Mouse (Mus musculus): ENCODE results near the gene Mrnip.
"Not testable (repeated sequence)": the region's sequence is repeated elsewhere in the genome, so short reads cannot be mapped to it uniquely, and the experiment has no call there.

Gene Mrnip

DNA sequence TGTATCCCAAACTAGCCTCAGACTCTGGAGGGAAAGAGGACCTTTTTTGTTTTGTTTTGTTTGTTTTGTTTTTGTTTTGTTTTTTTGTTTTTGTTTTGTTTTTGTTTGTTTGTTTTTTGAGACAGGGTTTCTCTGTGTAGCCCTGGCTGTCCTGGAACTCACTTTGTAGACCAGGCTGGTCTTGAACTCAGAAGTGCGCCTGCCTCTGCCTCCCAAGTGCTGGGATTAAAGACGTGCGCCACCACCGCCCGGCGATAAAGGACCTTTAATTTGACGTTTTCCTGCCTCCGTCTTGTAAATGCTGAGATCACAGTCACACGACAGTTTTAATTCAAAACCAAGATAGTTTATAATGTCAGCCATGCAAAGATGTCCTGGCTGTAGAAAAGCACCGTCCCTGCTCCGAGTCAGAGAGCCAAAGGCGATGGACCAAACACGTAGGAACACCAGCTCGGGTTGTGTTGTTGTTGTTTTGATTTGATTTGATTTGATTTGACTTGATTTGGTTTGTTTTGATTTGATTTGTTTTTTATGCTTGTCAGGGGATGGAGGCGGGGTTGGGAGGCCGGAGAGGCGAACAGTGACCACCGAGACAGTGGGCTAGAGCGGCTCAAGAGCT, at the start of gene Mrnip:
TSS of gene Mrnip (plus strand) at position 334 of the 619 bp plus-strand sequence.
- DNase-seq: not testable (repeated sequence)

DNA sequence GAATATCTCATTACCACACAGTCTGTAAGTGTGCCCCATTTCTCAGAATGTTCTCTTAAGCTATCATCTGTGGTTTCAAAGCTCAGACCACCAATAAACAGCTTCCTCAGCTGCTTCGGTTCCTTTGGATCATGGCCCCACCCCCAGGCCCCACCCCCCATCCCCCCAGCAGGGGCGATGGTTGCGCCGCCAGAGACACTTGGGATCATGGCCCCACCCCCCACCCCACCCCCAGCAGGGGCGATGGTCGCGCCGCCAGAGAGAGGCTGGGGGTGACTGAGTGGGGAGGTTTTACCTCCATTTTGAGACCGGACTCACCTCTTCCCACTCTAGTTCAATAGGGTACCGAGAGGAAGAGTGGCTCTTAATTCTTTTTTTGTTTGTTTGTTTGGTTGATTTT, 46.5 kb upstream of the Mrnip start:
- DNase-seq: no peak

DNA sequence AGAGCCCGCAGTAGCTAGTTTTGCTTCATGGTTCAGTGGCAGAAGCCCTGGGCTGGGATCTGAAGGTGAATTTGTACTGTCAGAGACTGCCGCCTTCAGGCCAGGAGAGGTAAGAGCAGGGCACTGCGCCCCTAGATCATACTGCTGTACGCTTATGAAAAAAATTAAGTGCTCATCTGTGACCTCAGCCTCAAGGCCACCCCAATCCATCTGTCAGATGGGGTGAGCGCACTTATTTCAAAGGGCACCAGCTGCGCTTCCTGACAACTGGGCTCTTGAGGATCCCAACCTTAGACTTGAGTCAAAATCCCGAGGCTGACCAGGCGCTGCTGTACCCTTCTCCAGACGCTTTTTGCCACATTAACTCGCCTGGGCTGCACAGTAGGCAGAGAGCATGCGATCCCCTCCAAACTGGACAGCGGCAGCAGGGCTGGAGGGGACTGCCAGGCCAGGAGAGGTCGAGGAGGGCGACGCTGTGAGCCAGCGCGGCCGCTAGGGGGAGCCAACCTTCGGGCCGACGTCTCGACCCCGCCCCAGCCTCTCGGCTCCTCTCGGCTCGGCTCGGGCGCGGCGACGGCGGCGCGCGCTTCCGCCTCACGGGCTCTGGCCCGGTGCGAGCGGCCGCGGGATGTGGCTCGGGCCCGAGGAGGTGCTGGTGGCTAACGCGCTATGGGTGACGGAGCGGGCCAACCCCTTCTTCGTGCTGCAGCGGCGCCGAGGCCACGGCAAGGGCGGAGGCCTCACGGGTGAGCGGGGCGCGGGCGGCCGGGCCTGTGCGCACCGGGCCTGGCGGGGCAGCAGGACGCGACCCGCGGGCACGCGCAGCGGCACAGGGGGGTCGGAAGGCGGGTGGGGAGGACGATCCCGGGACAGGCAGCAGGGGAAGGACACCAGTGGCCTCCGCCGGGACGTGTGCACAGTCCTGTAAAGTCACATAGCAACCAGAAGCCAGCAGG, 43.2 kb upstream of the Mrnip start, which contains the start of gene Tbc1d9b:
TSS of gene Tbc1d9b (plus strand) at position 586 of the 956 bp plus-strand sequence.
- DNase-seq: peak; percentile 94

DNA sequence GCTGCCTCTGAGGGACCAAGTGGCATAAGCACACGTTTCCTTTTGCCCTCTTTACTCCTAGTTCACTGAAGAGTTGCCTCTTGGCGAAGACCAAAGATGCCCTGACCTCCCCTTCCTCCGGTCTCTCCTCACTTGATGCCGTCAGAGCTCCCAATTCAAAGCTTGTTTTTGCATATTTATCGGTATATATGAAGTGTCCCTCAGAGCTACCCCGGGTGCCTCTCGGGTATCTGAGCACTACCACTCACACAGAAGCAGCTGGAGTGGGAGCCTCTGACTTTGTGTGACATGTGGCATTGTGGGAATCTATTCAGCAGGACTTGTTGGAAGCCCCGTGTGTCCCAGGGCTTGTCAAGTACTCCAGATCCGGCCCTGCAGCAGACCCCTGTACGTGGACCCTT, 42.4 kb upstream of the Mrnip start:
- no peak for DNase-seq

DNA sequence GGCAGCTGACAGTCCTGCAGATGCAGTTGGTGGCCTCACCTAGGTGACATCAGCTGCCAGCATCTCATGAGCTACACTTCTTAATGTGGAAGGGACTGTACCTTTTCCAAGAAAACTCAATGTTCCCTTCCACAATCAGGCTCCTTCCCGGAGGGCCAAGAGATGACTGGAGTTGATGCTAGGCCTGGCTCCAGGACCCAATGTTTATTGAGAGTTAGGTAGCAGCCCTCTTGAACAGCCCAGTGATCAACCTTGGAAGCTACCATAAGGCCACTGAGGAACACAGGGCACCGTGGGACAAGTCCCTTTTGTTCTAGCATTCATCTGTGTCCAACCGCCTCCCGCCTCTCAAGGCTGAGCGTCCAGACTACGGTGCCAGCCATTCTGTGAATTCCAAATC, 42.0 kb upstream of the Mrnip start:
- DNase-seq: no peak

DNA sequence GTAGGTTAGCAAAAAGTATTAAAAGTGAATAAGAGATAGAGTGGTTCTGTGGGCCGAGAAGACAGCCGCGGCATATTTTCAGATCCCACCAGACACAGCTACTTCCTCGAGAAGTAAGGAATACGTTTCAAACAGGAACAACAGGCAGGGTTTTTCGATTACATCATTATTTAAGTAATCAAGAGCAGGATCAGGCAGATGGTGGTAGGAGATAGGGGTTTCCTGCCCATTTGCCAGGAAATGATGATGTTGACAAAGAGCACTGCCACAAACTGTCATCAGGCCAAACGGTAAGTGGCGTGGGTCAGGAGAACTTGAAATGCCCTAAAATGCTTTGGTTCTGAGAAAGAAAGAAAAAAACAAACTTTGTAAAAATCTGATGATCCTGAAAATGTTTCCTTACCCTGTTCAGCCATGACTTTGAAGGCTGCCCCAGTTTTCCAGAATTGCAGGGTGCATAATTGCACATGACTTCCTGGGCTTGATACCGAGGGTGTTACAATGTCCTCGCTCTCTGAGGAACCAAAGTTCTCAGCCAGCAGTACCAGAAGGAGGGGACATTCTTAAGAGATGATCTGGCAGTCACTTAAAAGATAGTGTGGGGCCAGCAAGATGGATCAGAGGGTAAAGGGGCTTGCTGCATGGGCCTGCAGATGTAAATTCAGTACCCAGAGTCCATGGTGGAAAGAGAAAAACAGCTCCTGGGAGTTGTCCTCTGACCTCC, 39.9 kb upstream of the Mrnip start:
- peak; percentile 34 for DNase-seq

DNA sequence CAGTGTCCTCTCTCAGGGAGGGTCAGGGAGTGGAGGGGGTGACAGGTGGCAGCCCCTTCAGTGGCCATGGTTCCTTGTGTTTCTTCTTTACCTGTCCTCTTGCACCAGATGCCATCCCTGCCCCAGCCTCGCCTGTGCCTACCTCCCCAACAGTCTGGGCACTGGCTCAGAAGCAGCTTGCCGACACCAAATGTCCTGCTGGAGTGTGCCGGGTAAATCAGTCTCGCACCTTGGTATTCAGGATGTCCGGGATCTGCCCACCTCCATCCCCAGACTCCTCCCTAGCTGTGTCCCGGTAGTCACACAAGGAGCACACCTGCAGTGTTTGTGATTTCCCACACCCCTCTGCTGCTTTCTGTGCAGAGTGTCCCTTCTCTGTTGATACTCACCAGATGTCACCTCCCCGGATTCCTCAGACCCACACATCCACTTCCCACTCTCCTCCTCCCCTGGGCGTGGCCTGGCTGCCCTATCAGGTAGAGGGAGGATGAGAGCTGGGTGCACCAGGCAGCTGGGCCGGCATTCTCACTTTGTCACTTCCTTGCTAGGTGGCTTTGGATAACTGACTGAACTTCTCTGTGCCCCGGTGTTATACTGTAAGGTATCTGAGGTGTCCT, 35.9 kb upstream of the Mrnip start:
- no peak for DNase-seq

DNA sequence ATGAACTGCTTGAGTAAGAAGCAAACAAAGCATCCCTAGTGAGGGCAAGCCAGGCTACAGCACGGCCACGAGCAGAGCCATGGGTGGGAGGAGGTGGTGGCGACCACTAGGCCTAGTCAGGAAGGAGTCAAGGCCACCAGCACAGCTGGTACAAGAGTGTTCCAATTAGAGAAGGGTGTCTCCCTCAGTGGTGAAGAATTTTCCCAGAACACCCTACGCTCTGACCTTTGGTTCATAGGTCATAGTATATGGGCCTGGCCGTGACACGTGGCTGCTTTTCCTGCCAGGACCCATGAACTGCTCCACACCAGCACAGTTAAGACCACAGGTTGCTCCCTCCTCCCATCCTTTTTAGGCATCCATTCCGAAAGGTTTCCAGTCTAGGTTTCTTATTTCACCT, 34.7 kb upstream of the Mrnip start:
- DNase-seq: no peak

DNA sequence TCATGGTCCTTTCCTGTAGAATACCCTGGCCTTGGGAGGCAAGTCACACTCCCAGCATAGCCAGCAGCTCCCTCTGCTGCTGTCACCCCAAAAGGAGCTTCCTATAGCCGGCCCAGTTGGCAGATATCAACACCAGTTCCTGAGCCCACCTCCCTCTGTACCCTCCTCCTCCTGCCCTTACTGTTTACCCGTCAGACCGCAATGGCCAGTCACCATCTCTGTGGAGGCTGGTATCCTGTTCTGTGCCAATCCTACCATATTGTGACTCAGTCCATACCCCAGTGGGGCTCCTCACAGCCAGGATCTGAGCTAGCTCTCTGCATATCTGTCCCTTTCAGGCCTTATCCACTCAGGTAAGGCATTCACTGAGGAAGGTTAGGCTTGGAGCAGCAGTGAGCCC, 28.7 kb upstream of the Mrnip start:
- DNase-seq: no peak

DNA sequence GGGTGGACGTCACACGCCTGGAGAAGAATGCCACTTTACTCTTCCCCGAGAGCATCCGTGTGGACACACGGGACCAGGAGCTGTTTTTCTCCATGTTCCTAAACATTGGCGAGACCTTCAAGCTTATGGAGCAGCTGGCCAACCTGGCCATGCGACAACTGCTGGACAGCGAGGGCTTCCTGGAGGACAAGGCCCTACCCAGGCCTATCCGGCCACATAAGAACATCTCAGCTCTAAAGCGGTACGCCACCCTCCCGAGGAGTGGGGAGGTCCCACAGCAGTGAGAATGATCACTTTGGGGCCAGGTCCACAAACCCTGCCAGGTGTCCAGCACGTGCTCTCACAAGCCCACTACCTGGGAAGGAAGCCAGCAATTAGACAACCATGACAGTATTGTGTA, 28.1 kb upstream of the Mrnip start:
- DNase-seq: no peak

DNA sequence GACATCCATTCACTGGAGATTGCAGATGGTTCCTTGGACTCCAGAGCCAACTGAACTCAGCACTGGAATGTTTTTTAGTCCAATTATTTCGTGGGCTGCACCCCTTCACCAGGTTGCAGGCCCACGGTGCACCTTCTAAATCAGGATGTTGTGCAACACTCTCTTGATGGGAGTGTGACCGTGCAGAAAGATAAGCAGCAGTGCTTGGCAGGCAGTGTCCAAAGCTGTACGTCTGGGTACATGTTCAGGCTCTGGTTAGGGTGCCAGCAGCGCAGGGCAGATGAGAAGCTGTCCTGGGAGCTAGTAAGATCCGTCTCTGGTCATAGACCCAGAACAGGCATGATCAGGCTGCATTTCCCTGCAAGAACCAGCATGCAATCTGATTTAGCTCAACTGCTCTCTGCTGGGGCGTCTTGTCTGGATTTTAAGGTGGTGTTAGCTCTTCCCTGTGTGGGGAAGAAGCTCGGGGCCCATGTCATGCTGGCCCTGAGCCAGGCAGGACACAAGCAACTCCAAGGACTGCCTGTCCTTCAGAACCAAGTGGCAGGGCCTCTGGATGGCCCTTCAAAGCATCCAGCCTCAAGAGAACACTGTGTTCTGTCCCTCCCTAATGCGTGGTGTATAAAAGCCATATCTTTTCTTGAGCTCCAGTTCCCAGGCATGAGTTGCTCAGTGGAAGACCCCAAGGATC, 26.8 kb upstream of the Mrnip start:
- no peak for DNase-seq

DNA sequence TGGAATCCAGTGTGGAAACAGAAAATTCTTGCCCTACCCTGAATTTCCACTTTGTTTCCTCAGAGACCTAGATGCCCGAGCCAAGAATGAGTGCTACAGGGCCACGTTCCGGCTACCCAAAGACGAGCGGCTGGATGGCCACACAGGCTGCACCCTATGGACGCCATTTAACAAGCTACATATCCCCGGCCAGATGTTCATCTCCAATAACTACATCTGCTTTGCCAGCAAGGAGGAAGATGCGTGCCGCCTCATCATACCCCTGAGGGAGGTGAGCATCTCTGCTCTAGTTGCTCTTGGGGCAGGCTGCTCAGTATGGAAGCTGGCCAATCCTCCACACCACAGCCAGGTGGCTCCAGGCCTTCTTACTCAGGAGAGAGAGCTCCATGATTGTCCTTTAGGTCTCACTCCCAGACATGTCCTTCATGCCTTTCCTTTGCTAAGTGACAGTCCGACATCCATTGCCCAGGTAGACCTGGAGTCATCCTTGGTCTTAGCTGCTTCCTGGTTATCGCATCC, 26.2 kb upstream of the Mrnip start:
- no peak for DNase-seq

DNA sequence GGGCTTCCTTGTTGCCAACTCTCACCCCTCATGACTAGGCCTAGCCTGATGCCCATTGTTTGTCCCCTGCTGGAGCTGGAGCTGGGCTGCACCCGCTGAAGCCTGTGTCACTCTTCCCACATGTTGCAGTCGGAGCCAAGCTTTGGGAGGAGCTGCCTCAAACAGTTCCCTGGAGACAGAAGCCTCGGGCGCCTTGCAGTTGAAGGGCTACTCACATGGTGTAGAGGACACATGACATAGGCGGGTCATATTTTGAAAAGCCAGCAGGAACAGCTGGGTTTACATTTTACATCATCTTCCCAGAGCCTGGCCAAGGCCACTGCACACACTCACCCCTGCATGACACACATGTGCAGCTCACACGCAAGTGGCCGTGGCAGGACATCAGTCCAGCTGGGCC, 25.0 kb upstream of the Mrnip start:
- DNase-seq: no peak

DNA sequence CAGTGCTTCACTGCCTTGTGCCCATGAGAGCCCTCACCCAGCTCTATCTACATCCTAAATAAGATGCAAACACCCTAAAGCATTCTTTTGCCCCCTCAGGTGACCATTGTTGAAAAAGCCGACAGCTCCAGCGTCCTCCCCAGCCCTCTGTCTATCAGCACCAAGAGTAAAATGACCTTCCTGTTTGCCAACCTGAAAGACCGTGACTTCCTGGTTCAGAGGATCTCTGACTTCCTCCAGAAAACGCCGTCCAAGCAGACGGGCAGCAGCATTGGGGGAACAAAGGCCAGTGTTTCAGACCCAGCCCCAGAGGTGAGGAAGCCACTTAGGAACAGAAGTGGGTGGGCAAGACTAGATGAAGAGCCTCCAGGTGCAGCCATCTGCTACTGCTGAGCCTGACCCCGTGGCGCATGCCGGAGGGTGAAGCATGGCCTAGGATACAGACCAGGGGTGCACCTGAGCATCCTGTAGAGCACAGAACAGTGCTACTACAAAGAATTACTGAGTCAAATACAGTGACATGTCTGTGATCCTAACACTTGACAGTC, 24.6 kb upstream of the Mrnip start:
- DNase-seq: no peak

DNA sequence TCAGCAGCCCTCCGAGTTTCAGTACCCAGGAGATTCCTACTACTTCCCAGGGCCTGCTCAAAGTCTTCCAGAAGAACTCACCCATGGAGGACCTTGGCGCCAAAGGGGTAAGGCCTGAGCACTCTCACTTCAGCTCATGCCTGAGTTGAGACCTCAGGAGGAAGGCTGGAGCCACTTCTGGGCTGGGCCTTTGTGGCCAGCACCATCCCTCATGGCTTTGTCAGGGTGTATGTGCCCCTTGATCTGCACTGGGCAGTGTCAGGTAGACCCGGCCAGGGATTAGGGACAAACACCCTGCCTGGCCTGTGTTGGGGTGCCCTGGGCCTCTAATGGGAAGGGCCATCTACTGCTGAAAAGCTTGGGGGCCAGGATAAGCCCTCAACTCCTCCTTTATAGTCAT, 22.9 kb upstream of the Mrnip start:
- DNase-seq: no peak

DNA sequence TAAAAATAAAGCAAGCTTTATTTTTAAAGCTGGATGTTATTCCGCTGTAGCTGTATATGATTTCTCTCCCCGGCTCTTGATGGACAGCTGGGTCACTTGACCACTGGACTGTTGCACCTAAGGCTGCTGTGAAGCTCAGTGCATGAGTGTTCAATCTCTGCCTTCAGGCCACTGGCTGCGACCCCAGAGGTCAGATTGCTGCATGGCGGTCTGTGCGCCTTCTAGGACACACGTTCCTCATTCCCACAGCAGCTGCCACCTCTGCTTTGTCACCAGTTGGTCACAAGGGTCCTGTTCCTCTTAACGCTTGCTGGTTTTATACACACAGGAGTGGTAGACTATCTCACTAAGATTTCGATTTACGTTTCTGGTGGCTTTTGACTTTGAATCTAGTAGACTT, 20.1 kb upstream of the Mrnip start:
- peak; percentile 53 for DNase-seq

DNA sequence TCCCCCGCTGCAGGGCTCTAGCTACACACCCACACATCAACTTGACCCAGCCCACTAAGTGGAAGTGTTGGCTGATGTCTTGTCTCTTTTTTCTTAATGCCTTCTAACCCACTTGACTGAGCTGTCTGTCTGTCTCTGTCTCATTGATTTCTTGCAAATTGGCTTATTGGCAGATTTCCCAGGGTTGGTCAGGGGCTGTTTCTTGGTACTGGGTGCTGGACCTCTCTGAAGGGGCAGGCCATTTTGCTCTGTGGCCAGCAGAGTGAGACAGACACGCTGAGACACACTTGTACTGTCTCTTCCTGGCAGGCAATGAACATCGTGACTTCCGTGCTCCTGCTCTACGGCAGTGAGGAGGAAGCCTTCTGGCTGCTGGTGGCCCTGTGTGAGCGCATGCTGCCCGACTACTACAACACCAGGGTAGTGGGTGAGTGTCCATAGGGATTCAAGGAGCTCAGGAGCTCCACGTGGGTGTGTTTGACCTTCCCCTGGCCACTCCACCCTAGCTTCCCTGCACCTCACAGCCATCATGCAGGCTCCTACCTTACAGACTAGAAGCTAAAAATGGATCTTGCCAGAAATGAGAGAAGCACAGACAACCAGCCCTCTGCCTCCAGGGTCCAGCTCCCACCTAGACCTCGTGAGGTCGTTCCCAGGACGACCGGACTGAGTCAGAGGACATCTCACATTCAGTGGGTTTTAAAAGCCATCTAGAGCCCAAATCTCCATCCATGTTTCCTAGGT, 19.3 kb upstream of the Mrnip start:
- peak; percentile 40 for DNase-seq

DNA sequence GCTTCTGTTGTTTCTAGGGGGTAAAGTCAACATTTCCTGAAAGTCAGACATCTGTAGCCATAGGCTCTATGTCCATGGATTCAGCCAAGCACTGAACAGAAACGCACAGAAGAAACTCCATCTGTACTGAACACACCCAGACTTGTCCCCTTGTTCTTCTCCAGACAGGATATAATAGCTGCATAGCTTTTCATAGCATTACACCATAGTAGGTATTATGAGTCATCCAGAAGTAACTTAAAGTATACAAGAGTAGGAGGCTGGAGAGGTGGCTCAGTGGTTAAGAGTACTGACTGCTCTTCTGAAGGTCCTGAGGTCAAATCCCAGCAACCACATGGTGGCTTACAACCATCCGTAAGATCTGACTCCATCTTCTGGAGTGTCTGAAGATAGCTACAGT, 18.5 kb upstream of the Mrnip start:
- no peak for DNase-seq

DNA sequence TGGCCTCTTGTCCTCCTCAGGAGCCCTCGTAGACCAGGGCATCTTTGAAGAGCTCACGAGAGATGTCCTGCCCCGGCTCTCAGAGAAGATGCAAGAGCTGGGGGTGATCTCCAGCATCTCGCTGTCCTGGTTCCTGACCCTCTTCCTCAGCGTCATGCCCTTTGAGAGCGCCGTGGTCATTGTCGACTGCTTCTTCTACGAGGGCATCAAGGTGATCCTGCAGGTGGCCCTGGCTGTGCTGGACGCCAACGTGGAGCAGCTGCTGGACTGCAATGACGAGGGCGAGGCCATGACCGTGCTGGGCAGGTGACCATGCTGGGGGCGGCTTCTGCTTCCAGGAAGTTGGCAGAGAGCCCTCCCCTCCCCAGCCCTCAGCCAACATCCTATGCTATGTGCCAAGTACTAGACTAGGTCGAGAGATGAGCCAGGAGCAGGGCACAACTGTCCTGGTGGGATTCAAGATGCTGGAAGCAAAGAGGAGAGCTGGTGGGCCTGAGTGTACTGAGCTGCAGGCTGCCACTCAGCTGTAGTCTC, 17.5 kb upstream of the Mrnip start:
- DNase-seq: no peak

DNA sequence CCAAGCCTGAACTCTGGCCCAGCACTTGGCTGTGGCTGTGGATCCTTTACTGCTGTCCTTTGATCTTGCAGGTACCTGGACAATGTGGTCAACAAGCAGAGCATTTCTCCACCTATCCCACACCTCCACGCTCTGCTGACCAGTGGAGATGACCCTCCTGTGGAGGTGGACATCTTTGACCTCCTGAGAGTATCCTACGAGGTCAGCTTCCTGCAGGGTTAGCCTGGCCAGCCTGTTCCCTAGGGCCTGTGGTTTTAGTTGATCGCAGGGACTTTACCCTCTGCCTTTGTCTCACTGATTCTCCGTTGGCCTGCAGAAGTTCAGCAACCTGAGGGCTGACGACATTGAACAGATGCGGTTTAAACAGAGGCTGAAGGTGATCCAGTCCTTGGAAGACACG, 15.9 kb upstream of the Mrnip start:
- no peak for DNase-seq

DNA sequence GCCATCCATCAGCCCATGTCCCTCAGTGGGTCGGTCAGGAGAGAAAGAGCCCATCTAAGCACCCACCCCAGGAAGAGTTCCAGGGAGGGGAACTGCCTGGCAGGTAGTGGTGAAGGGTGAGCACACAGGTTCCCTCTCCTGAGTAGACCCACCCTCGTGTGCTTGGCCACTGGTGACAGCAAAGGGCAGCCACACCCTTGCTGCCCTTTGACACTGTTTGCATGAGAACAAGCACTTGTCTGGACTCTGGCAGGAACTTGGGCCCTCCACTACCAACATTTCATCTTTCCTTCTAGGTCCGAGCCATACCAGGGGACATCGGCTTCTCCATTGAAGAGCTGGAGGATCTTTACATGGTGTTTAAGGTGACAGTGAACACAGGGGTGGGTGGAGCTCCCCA, 14.9 kb upstream of the Mrnip start:
- no peak for DNase-seq
